Mouse (Mus musculus) embryonic facial prominence, embryonic 11.5 days (tissue): Measurements from ENCODE around the gene Cdh11. TPM values are rescaled to one million over a fixed set of nuclear protein-coding genes. Genes with fewer than 3 reads are reported as not detected.

ENCODE experiments used
- ATAC-seq: fragments of 200-750 bp; cut with Nextera tagmentation; replicated peaks from 2 replicates; pipeline ENCODE4 v1.8.0; 2017; ENCODE audit warnings: low read depth; ENCODE audit not compliant: insufficient number of reproducible peaks, low FRiP score, low TSS enrichment
- DNase-seq: peaks from one replicate; pipeline ENCODE4 v3.0.0-alpha.2; 2015; ENCODE audit warnings: low spot score
- H3K27ac ChIP-seq: fragments of 300-500 bp; sonication (generic); replicated peaks from 2 replicates; pipeline ENCODE4 v1.5.1; 2014; ENCODE audit warnings: mild to moderate bottlenecking, low read depth, low read length, control low read depth
- H3K27me3 ChIP-seq: fragments of 300-500 bp; sonication (generic); 2 replicates; pipeline ENCODE4 v1.6.1; 2014; ENCODE audit warnings: mild to moderate bottlenecking, low read length, moderate library complexity, mixed read lengths; ENCODE audit not compliant: control insufficient read depth, insufficient read depth
- H3K36me3 ChIP-seq: fragments of 300-500 bp; sonication (generic); replicated peaks from 2 replicates; pipeline ENCODE4 v1.6.1; 2014; ENCODE audit warnings: low read depth, mild to moderate bottlenecking, low read length, moderate library complexity, mixed read lengths; ENCODE audit not compliant: control insufficient read depth, insufficient read depth
- H3K4me1 ChIP-seq: fragments of 300-500 bp; sonication (generic); 2 replicates; pipeline ENCODE4 v1.6.1; 2014; ENCODE audit warnings: low read length, mixed read lengths; ENCODE audit not compliant: control insufficient read depth, insufficient read depth
- H3K4me2 ChIP-seq: fragments of 300-500 bp; sonication (generic); 2 replicates; pipeline ENCODE4 v1.6.1; 2014; ENCODE audit warnings: low read depth, mild to moderate bottlenecking, control low read depth, low read length, moderate library complexity
- H3K4me3 ChIP-seq: fragments of 300-500 bp; sonication (generic); 2 replicates; pipeline ENCODE4 v1.5.1; 2014; ENCODE audit warnings: low read depth, low read length, control low read depth
- H3K9ac ChIP-seq: fragments of 300-500 bp; sonication (generic); replicated peaks from 2 replicates; pipeline ENCODE4 v1.6.1; 2014; ENCODE audit warnings: mild to moderate bottlenecking, control low read depth, low read length
- H3K9me3 ChIP-seq: fragments of 300-500 bp; sonication (generic); replicated peaks from 2 replicates; pipeline ENCODE4 v1.6.1; 2016; ENCODE audit warnings: mild to moderate bottlenecking, low read length, inconsistent platforms, mixed read lengths; ENCODE audit not compliant: control insufficient read depth
- WGBS: fragments of 180-500 bp; shearing (Covaris S2); extraction: QIAGEN DNeasy Blood & Tissue Kit; methylation state at CpG from one replicate; pipeline ENCODE4 v1.1.7; 2014; 5-methylcytosine and 5-hydroxymethylcytosine counted together
- polyA plus RNA-seq: library from polyadenylated mRNA; unstranded; fragments of >200 nt; fragmentation: Nextera tagmentation; extraction: Ambion mirVana; gene quantifications from 2 replicates; pipeline ENCODE4 v1.2.1, GENCODE M21; 2014

Gene Cdh11
- polyA plus RNA-seq, 1 experiment from 2014 or later: 192 TPM

- Histone ChIP-seq H3K36me3 (no peaks in the 10 kb centered on the region), H3K27me3 (no peaks in the 10 kb centered on the region), H3K9me3 (no peaks in the 10 kb centered on the region), H3K27ac (no peak overlapping the region), H3K9ac (no peak overlapping the region), H3K4me1 (no peaks in the 10 kb centered on the region), H3K4me3 (no peak overlapping the region), H3K4me2 (no peak overlapping the region)
- no peak for ATAC-seq
- WGBS: 93% methylated on average over 7 of the region's 7 CpGs
- DNase-seq: no peak
Observed at GRCm38 (mm10) chr8:102738395-102738794, 47.0 kb downstream of the Cdh11 start.

DNA sequence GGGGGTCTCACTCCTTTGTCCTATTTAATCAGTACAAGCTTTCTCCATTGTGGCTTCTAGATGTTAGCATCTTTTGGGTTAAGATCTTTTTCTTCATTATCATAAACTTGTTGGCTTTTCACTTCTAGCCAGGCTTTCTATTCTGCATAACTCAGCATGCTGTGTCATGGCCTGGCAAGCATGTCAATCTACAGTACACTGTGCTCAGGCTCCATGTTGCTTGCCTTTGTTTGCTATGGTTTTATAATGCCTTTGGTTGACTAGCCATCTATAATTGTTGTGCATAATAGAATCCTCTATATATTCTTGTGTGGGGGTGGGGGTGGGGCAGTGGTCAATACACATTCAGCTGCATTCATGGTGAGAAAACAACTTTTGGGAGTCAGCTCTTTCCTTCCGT is 51.0 kb downstream of the Cdh11 start:
- Histone ChIP-seq H3K27ac (no peak overlapping the region), H3K36me3 (no peaks in the 10 kb centered on the region), H3K27me3 (no peaks in the 10 kb centered on the region), H3K4me3 (no peak overlapping the region), H3K9me3 (no peaks in the 10 kb centered on the region), H3K4me1 (no peaks in the 10 kb centered on the region), H3K4me2 (no peak overlapping the region), H3K9ac (no peak overlapping the region)
- ATAC-seq (no peak), DNase-seq (no peak)
- WGBS: 75% methylated on average over 1 of the region's 1 CpGs

DNA sequence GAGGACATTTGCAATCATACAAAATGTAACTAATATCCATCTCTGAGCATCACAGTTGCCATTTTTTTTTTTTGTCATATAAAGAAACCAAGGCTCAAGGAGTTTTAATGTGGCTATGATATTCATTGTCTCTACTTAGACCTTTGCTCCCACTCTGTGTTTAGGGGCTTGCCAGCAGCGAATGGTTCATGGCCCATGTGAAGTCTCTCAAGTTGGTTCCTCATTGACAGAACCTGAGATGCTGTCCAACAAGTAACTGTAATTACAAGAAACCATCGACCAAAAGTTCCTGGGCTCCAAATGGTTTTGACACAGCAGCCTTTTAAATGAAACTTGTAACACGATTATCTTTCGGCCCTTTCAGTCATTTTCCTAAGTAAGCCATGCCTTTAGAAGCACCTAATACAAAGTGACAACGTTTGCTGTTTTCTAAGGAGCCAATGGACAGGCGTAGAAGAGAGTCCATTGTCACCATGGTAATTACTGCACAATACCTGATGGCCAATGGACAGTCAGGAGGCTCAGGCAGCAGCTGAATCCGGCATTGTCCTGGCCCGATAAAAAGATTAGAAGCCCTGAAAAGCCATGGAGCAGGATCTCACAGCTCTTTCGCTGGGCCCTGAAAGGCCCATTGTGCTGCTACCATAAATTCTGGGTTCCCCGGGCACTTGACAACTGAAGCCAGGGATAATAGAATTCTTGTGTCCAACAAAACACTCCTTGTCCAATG is 59.1 kb downstream of the Cdh11 start:
- H3K4me1 ChIP-seq: no peaks in the 10 kb centered on the region
- H3K9me3 ChIP-seq: no peaks in the 10 kb centered on the region
- no peak overlapping the region for H3K27ac ChIP-seq
- no peak overlapping the region for H3K9ac ChIP-seq
- DNase-seq: peak; percentile 26
- no peaks in the 10 kb centered on the region for H3K36me3 ChIP-seq
- H3K4me2 ChIP-seq: no peak overlapping the region
- H3K4me3 ChIP-seq: no peak overlapping the region
- peak; percentile 90 for ATAC-seq
- H3K27me3 ChIP-seq: no peaks in the 10 kb centered on the region
- WGBS: 47% methylated on average over 10 of the region's 10 CpGs

DNA sequence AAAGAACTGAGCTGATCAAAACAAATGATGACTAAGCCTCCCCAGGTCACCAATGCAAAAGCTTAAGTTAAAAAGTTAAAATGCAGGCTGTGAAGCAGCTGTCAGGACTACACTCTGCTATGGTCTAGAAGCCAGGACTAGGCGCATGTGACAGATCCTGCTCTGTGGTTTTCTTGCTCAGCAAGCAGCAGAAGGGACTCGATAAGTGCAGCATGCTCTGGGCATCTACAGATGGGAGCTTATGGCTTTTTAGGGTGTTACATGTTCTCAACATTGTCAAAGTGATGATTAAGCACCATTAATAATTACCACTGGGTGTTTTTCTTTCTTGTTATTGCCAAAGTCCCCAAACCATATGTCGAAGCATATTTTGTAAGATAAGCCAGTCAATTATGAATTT is 59.9 kb downstream of the Cdh11 start:
- Histone ChIP-seq H3K36me3 (no peaks in the 10 kb centered on the region), H3K4me1 (no peaks in the 10 kb centered on the region), H3K9me3 (no peaks in the 10 kb centered on the region), H3K4me2 (no peak overlapping the region), H3K27me3 (no peaks in the 10 kb centered on the region), H3K9ac (no peak overlapping the region), H3K4me3 (no peak overlapping the region), H3K27ac (no peak overlapping the region)
- no peak for ATAC-seq
- WGBS: 82% methylated on average over 3 of the region's 3 CpGs
- no peak for DNase-seq

GRCm38 (mm10) chr8:102715956-102716355 is 69.5 kb downstream of the Cdh11 start:
- DNase-seq (no peak), ATAC-seq (no peak)
- 64% methylated on average over 4 of the region's 4 CpGs for WGBS
- no peaks in the 10 kb centered on the region for H3K4me1 ChIP-seq
- no peaks in the 10 kb centered on the region for H3K9me3 ChIP-seq
- H3K36me3 ChIP-seq: no peaks in the 10 kb centered on the region; the same call in 1 of the 2 replicates
- no peak overlapping the region for H3K27ac ChIP-seq
- no peak overlapping the region for H3K9ac ChIP-seq
- no peaks in the 10 kb centered on the region for H3K27me3 ChIP-seq
- H3K4me3 ChIP-seq: no peak overlapping the region
- H3K4me2 ChIP-seq: no peak overlapping the region

DNA sequence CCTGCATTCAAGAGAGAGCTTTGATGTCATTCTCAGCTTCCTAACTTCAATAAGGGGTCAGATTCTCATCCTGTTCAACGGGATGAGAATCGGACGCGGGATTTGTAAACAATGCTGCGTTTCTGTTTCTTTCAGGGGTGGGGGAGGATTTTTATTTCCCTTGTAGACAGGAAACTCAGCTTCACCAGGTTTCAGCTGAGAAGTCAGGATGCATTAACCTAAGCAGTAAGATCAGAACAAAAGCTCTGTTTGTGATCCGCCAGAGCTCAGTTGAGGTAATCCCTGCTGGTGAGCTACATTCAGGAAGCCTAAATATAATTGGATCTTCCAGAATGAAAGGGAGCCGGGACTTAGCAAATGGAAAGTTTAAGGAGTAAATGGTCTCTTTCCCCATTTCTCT is 78.1 kb downstream of the Cdh11 start:
- ATAC-seq: no peak
- Histone ChIP-seq H3K27me3 (no peaks in the 10 kb centered on the region), H3K4me2 (no peak overlapping the region), H3K27ac (no peak overlapping the region), H3K36me3 (no peaks in the 10 kb centered on the region; the same call in 1 of the 2 replicates), H3K9ac (no peak overlapping the region), H3K4me3 (no peak overlapping the region), H3K4me1 (no peaks in the 10 kb centered on the region), H3K9me3 (no peaks in the 10 kb centered on the region)
- WGBS: 21% methylated on average over 7 of the region's 7 CpGs
- peak; percentile 10 for DNase-seq

GRCm38 (mm10) chr8:102705376-102705905 is 80.0 kb downstream of the Cdh11 start:
- H3K9ac ChIP-seq: no peak overlapping the region
- H3K4me1 ChIP-seq: no peaks in the 10 kb centered on the region
- ATAC-seq (no peak), DNase-seq (no peak)
- no peaks in the 10 kb centered on the region for H3K9me3 ChIP-seq
- H3K27ac ChIP-seq: no peak overlapping the region
- H3K27me3 ChIP-seq: no peaks in the 10 kb centered on the region
- 61% methylated on average over 7 of the region's 7 CpGs for WGBS
- H3K36me3 ChIP-seq: no peaks in the 10 kb centered on the region
- no peak overlapping the region for H3K4me2 ChIP-seq
- no peak overlapping the region for H3K4me3 ChIP-seq

- no peaks in the 10 kb centered on the region for H3K27me3 ChIP-seq
- 55% methylated on average over 1 of the region's 1 CpGs for WGBS
- ATAC-seq: no peak
Observed at GRCm38 (mm10) chr8:102700245-102700644, 85.2 kb downstream of the Cdh11 start.

More at GRCm38 (mm10) chr8:102700245-102700644, 85.2 kb downstream of the Cdh11 start:
- no peak overlapping the region for H3K9ac ChIP-seq
- no peak for DNase-seq
- no peaks in the 10 kb centered on the region for H3K9me3 ChIP-seq
- H3K4me1 ChIP-seq: no peaks in the 10 kb centered on the region
- H3K4me2 ChIP-seq: no peak overlapping the region
- no peak overlapping the region for H3K27ac ChIP-seq
- no peak overlapping the region for H3K4me3 ChIP-seq
- no peaks in the 10 kb centered on the region for H3K36me3 ChIP-seq
